Mouse (Mus musculus): ENCODE results near the gene Epha6. TPM values are rescaled to one million over a fixed set of nuclear protein-coding genes. Genes with fewer than 3 reads are reported as not detected.

Gene Epha6
- polyA plus RNA-seq, 1 experiment, result not detected

GRCm38 (mm10) chr16:60233985-60234766, 371.2 kb downstream of the Epha6 start:
- no peaks in the 10 kb centered on the region for H3K36me3 ChIP-seq (ENCODE audit: control insufficient read depth, insufficient read depth)
- no peak overlapping the region for H3K4me3 ChIP-seq (ENCODE audit: insufficient read depth, poor library complexity, severe bottlenecking)
- no peaks in the 10 kb centered on the region for H3K79me3 ChIP-seq (ENCODE audit: low read depth)
- TF ChIP-seq MAX (IDR thresholded peaks at IDR 0.05), result no peak
- no peaks in the 10 kb centered on the region for H3K27me3 ChIP-seq (ENCODE audit: control insufficient read depth, insufficient read depth, insufficient read length)
- no peaks in the 10 kb centered on the region for H3K79me2 ChIP-seq (ENCODE audit: control insufficient read depth, insufficient read depth)
- no peak overlapping the region for H3ac ChIP-seq (ENCODE audit: control insufficient read depth, insufficient read length, low read depth)

- H3K27me3 ChIP-seq (ENCODE audit: control insufficient read depth, insufficient read depth, insufficient read length), result no peaks in the 10 kb centered on the region
- H3K79me3 ChIP-seq (ENCODE audit: low read depth), result no peaks in the 10 kb centered on the region
- no peak overlapping the region for H3ac ChIP-seq (ENCODE audit: control insufficient read depth, insufficient read length, low read depth)
- H3K79me2 ChIP-seq (ENCODE audit: control insufficient read depth, insufficient read depth), result no peaks in the 10 kb centered on the region
- TF ChIP-seq CEBPB (IDR thresholded peaks at IDR 0.05; ENCODE audit: low read depth) (no peak), MYOD1 (IDR thresholded peaks at IDR 0.05; ENCODE audit: control insufficient read depth, insufficient read length, low read depth) (no peak), CTCF (IDR thresholded peaks at IDR 0.05; ENCODE audit: control insufficient read depth, insufficient read depth, insufficient read length) (no peak)
- H3K4me3 ChIP-seq (ENCODE audit: insufficient read depth, poor library complexity, severe bottlenecking), result no peak overlapping the region
- H3K36me3 ChIP-seq (ENCODE audit: control insufficient read depth, insufficient read depth), result no peaks in the 10 kb centered on the region
These were observed 372.3 kb downstream of the Epha6 start for GRCm38 (mm10) chr16:60232982-60233381.

- no peak for TF ChIP-seq MYOD1 (IDR thresholded peaks at IDR 0.05; ENCODE audit: control insufficient read depth, insufficient read length, low read depth)
- TF ChIP-seq CTCF (IDR thresholded peaks at IDR 0.05; ENCODE audit: control insufficient read depth, insufficient read depth, insufficient read length), result no peak
- no peak for TF ChIP-seq MAX (IDR thresholded peaks at IDR 0.05)
- no peak for TF ChIP-seq FOSL1 (IDR thresholded peaks at IDR 0.05; ENCODE audit: insufficient read depth, low read length, poor library complexity, severe bottlenecking)
- no peak for TF ChIP-seq CEBPB (IDR thresholded peaks at IDR 0.05; ENCODE audit: low read depth)
These were observed 396.2 kb downstream of the Epha6 start for GRCm38 (mm10) chr16:60209151-60209550.

GRCm38 (mm10) chr16:60175580-60175979, 429.8 kb downstream of the Epha6 start:
- no peaks in the 10 kb centered on the region for H3K36me3 ChIP-seq (ENCODE audit: control insufficient read depth, insufficient read depth)
- no peaks in the 10 kb centered on the region for H3K79me3 ChIP-seq (ENCODE audit: low read depth)
- H3K79me2 ChIP-seq (ENCODE audit: control insufficient read depth, insufficient read depth), result no peaks in the 10 kb centered on the region
- TF ChIP-seq FOSL1 (IDR thresholded peaks at IDR 0.05; ENCODE audit: insufficient read depth, low read length, poor library complexity, severe bottlenecking), result no peak
- TF ChIP-seq MYOD1 (IDR thresholded peaks at IDR 0.05; ENCODE audit: control insufficient read depth, insufficient read length, low read depth), result no peak
- no peak for TF ChIP-seq MYOG (IDR thresholded peaks at IDR 0.05; ENCODE audit: control insufficient read depth, extremely low read depth, insufficient read length)
- TF ChIP-seq MAX (IDR thresholded peaks at IDR 0.05), result no peak
- TF ChIP-seq CEBPB (IDR thresholded peaks at IDR 0.05; ENCODE audit: low read depth), result no peak
- no peak for TF ChIP-seq CTCF (IDR thresholded peaks at IDR 0.05; ENCODE audit: control insufficient read depth, insufficient read depth, insufficient read length)
- no peak for TF ChIP-seq USF1 (IDR thresholded peaks at IDR 0.05; ENCODE audit: low read depth)
- no peak overlapping the region for H3ac ChIP-seq (ENCODE audit: control insufficient read depth, insufficient read length, low read depth)
- no peaks in the 10 kb centered on the region for H3K27me3 ChIP-seq (ENCODE audit: control insufficient read depth, insufficient read depth, insufficient read length)
- H3K4me3 ChIP-seq (ENCODE audit: insufficient read depth, poor library complexity, severe bottlenecking), result no peak overlapping the region

More at GRCm38 (mm10) chr16:60209151-60209550, 396.2 kb downstream of the Epha6 start:
- no peaks in the 10 kb centered on the region for H3K79me2 ChIP-seq (ENCODE audit: control insufficient read depth, insufficient read depth)
- H3ac ChIP-seq (ENCODE audit: control insufficient read depth, insufficient read length, low read depth), result no peak overlapping the region
- H3K79me3 ChIP-seq (ENCODE audit: low read depth), result no peaks in the 10 kb centered on the region
- H3K36me3 ChIP-seq (ENCODE audit: control insufficient read depth, insufficient read depth), result no peaks in the 10 kb centered on the region
- H3K27me3 ChIP-seq (ENCODE audit: control insufficient read depth, insufficient read depth, insufficient read length), result no peaks in the 10 kb centered on the region
- H3K4me3 ChIP-seq (ENCODE audit: insufficient read depth, poor library complexity, severe bottlenecking), result no peak overlapping the region

GRCm38 (mm10) chr16:60152439-60152838, 452.9 kb downstream of the Epha6 start:
- Histone ChIP-seq H3K36me3 (ENCODE audit: control insufficient read depth, insufficient read depth) (no peaks in the 10 kb centered on the region), H3K4me3 (ENCODE audit: insufficient read depth, poor library complexity, severe bottlenecking) (no peak overlapping the region)

GRCm38 (mm10) chr16:60144370-60144769, 461.0 kb downstream of the Epha6 start:
- no peaks in the 10 kb centered on the region for H3K36me3 ChIP-seq (ENCODE audit: control insufficient read depth, insufficient read depth)
- H3K4me3 ChIP-seq (ENCODE audit: insufficient read depth, poor library complexity, severe bottlenecking), result no peak overlapping the region
- H3ac ChIP-seq (ENCODE audit: control insufficient read depth, insufficient read length, low read depth), result no peak overlapping the region
- TF ChIP-seq MYOG (IDR thresholded peaks at IDR 0.05; ENCODE audit: control insufficient read depth, extremely low read depth, insufficient read length), result no peak
- TF ChIP-seq CEBPB (IDR thresholded peaks at IDR 0.05; ENCODE audit: low read depth), result no peak
- TF ChIP-seq MAX (IDR thresholded peaks at IDR 0.05), result no peak
- no peak for TF ChIP-seq FOSL1 (IDR thresholded peaks at IDR 0.05; ENCODE audit: insufficient read depth, low read length, poor library complexity, severe bottlenecking)
- no peak for TF ChIP-seq USF1 (IDR thresholded peaks at IDR 0.05; ENCODE audit: low read depth)
- TF ChIP-seq MYOD1 (IDR thresholded peaks at IDR 0.05; ENCODE audit: control insufficient read depth, insufficient read length, low read depth), result no peak
- no peaks in the 10 kb centered on the region for H3K79me2 ChIP-seq (ENCODE audit: control insufficient read depth, insufficient read depth)
- no peaks in the 10 kb centered on the region for H3K79me3 ChIP-seq (ENCODE audit: low read depth)
- no peaks in the 10 kb centered on the region for H3K27me3 ChIP-seq (ENCODE audit: control insufficient read depth, insufficient read depth, insufficient read length)

More at GRCm38 (mm10) chr16:60152439-60152838, 452.9 kb downstream of the Epha6 start:
- TF ChIP-seq MYOD1 (IDR thresholded peaks at IDR 0.05; ENCODE audit: control insufficient read depth, insufficient read length, low read depth), result no peak
- TF ChIP-seq CTCF (IDR thresholded peaks at IDR 0.05; ENCODE audit: control insufficient read depth, insufficient read depth, insufficient read length), result no peak
- no peak for TF ChIP-seq USF1 (IDR thresholded peaks at IDR 0.05; ENCODE audit: low read depth)
- TF ChIP-seq MAX (IDR thresholded peaks at IDR 0.05), result no peak
- no peak for TF ChIP-seq FOSL1 (IDR thresholded peaks at IDR 0.05; ENCODE audit: insufficient read depth, low read length, poor library complexity, severe bottlenecking)
- no peak for TF ChIP-seq CEBPB (IDR thresholded peaks at IDR 0.05; ENCODE audit: low read depth)
- TF ChIP-seq MYOG (IDR thresholded peaks at IDR 0.05; ENCODE audit: control insufficient read depth, extremely low read depth, insufficient read length), result no peak
- Histone ChIP-seq H3K27me3 (ENCODE audit: control insufficient read depth, insufficient read depth, insufficient read length) (no peaks in the 10 kb centered on the region), H3ac (ENCODE audit: control insufficient read depth, insufficient read length, low read depth) (no peak overlapping the region), H3K79me3 (ENCODE audit: low read depth) (no peaks in the 10 kb centered on the region), H3K79me2 (ENCODE audit: control insufficient read depth, insufficient read depth) (no peaks in the 10 kb centered on the region)

All from C2C12 (cell line).